Mouse (Mus musculus): Measurements from ENCODE around the gene Tmem35b. TPM values are rescaled to one million over a fixed set of nuclear protein-coding genes. Genes with fewer than 3 reads are reported as not detected.

The Tmem35b gene
- polyA plus RNA-seq, 1 experiment from 2014 or later: 13.3 TPM

GRCm38 (mm10) chr4:127168914-127169345, 45.4 kb downstream of the Tmem35b start, which contains the start of gene Dlgap3:
Gene Dlgap3, plus strand, starts transcription at chr4:127169204.
- 0% methylated on average over 35 of the region's 67 CpGs for WGBS
- ATAC-seq (replicated peaks; ENCODE audit: insufficient number of reproducible peaks, low FRiP score, low TSS enrichment, low read depth) (peak; percentile 31), DNase-seq (ENCODE audit: low spot score) (peak; percentile 54)
- Histone ChIP-seq H3K9ac (replicated peaks; ENCODE audit: low read length) (peak within 1 kb of the TSS; percentile 56), H3K4me1 (ENCODE audit: control insufficient read depth, insufficient read depth, low read length) (peaks cover 9% of the 10 kb centered on the region), H3K9me3 (replicated peaks; ENCODE audit: control insufficient read depth, low read length) (no peaks in the 10 kb centered on the region), H3K4me3 (ENCODE audit: low read depth, low read length) (peak within 1 kb of the TSS; percentile 53), H3K27ac (replicated peaks; ENCODE audit: low read depth, low read length) (no peak within 1 kb of the TSS), H3K4me2 (ENCODE audit: low read depth, low read length) (peak within 1 kb of the TSS; percentile 97), H3K27me3 (ENCODE audit: control insufficient read depth, insufficient read depth, low read length) (peaks cover 41% of the 10 kb centered on the region), H3K36me3 (replicated peaks; ENCODE audit: control insufficient read depth, insufficient read depth, low read depth, low read length) (no peaks in the 10 kb centered on the region)

GRCm38 (mm10) chr4:127169346-127170221, 46.1 kb downstream of the Tmem35b start:
- H3K9ac ChIP-seq (replicated peaks; ENCODE audit: low read length): peak overlapping the region; percentile 56
- peak overlapping the region; percentile 53 for H3K4me3 ChIP-seq (ENCODE audit: low read depth, low read length)
- no peak overlapping the region for H3K27ac ChIP-seq (replicated peaks; ENCODE audit: low read depth, low read length)
- WGBS: 1% methylated on average over 48 of the region's 51 CpGs
- peak; percentile 2 for DNase-seq (ENCODE audit: low spot score)
- no peaks in the 10 kb centered on the region for H3K36me3 ChIP-seq (replicated peaks; ENCODE audit: control insufficient read depth, insufficient read depth, low read depth, low read length)
- peak overlapping the region; percentile 97 for H3K4me2 ChIP-seq (ENCODE audit: low read depth, low read length)
- peaks cover 41% of the 10 kb centered on the region for H3K27me3 ChIP-seq (ENCODE audit: control insufficient read depth, insufficient read depth, low read length)
- H3K4me1 ChIP-seq (ENCODE audit: control insufficient read depth, insufficient read depth, low read length): peaks cover 9% of the 10 kb centered on the region
- no peaks in the 10 kb centered on the region for H3K9me3 ChIP-seq (replicated peaks; ENCODE audit: control insufficient read depth, low read length)
- ATAC-seq (replicated peaks; ENCODE audit: insufficient number of reproducible peaks, low FRiP score, low TSS enrichment, low read depth): peak; percentile 40; the same call in 1 of the 2 replicates

GRCm38 (mm10) chr4:127170866-127171265, 47.4 kb downstream of the Tmem35b start:
- ATAC-seq (replicated peaks; ENCODE audit: insufficient number of reproducible peaks, low FRiP score, low TSS enrichment, low read depth): no peak
- Histone ChIP-seq H3K4me3 (ENCODE audit: low read depth, low read length) (no peak overlapping the region), H3K36me3 (replicated peaks; ENCODE audit: control insufficient read depth, insufficient read depth, low read depth, low read length) (no peaks in the 10 kb centered on the region), H3K4me1 (ENCODE audit: control insufficient read depth, insufficient read depth, low read length) (peaks cover 9% of the 10 kb centered on the region), H3K9me3 (replicated peaks; ENCODE audit: control insufficient read depth, low read length) (no peaks in the 10 kb centered on the region), H3K9ac (replicated peaks; ENCODE audit: low read length) (no peak overlapping the region), H3K4me2 (ENCODE audit: low read depth, low read length) (no peak overlapping the region), H3K27ac (replicated peaks; ENCODE audit: low read depth, low read length) (no peak overlapping the region), H3K27me3 (ENCODE audit: control insufficient read depth, insufficient read depth, low read length) (peaks cover 41% of the 10 kb centered on the region)
- DNase-seq (ENCODE audit: low spot score): no peak
- 38% methylated on average over 5 of the region's 5 CpGs for WGBS

GRCm38 (mm10) chr4:127171341-127171905, 47.9 kb downstream of the Tmem35b start:
- 56% methylated on average over 4 of the region's 4 CpGs for WGBS
- DNase-seq (ENCODE audit: low spot score) (no peak), ATAC-seq (replicated peaks; ENCODE audit: insufficient number of reproducible peaks, low FRiP score, low TSS enrichment, low read depth) (no peak)
- H3K4me3 ChIP-seq (ENCODE audit: low read depth, low read length): no peak overlapping the region
- H3K9me3 ChIP-seq (replicated peaks; ENCODE audit: control insufficient read depth, low read length): no peaks in the 10 kb centered on the region
- peaks cover 9% of the 10 kb centered on the region for H3K4me1 ChIP-seq (ENCODE audit: control insufficient read depth, insufficient read depth, low read length)
- peaks cover 41% of the 10 kb centered on the region for H3K27me3 ChIP-seq (ENCODE audit: control insufficient read depth, insufficient read depth, low read length)
- no peak overlapping the region for H3K4me2 ChIP-seq (ENCODE audit: low read depth, low read length)
- no peak overlapping the region for H3K9ac ChIP-seq (replicated peaks; ENCODE audit: low read length)
- H3K36me3 ChIP-seq (replicated peaks; ENCODE audit: control insufficient read depth, insufficient read depth, low read depth, low read length): no peaks in the 10 kb centered on the region
- no peak overlapping the region for H3K27ac ChIP-seq (replicated peaks; ENCODE audit: low read depth, low read length)

- Histone ChIP-seq H3K4me1 (ENCODE audit: control insufficient read depth, insufficient read depth, low read length) (peaks cover 9% of the 10 kb centered on the region), H3K27me3 (ENCODE audit: control insufficient read depth, insufficient read depth, low read length) (peaks cover 38% of the 10 kb centered on the region), H3K4me2 (ENCODE audit: low read depth, low read length) (no peak overlapping the region), H3K27ac (replicated peaks; ENCODE audit: low read depth, low read length) (no peak overlapping the region), H3K4me3 (ENCODE audit: low read depth, low read length) (no peak overlapping the region), H3K9ac (replicated peaks; ENCODE audit: low read length) (no peak overlapping the region), H3K36me3 (replicated peaks; ENCODE audit: control insufficient read depth, insufficient read depth, low read depth, low read length) (no peaks in the 10 kb centered on the region), H3K9me3 (replicated peaks; ENCODE audit: control insufficient read depth, low read length) (no peaks in the 10 kb centered on the region)
- WGBS: 22% methylated on average over 7 of the region's 7 CpGs
- ATAC-seq (replicated peaks; ENCODE audit: insufficient number of reproducible peaks, low FRiP score, low TSS enrichment, low read depth) (no peak), DNase-seq (ENCODE audit: low spot score) (no peak)
Observed at GRCm38 (mm10) chr4:127172119-127172518, 48.6 kb downstream of the Tmem35b start.

GRCm38 (mm10) chr4:127172614-127173013, 49.1 kb downstream of the Tmem35b start:
- H3K4me1 ChIP-seq (ENCODE audit: control insufficient read depth, insufficient read depth, low read length): peaks cover 9% of the 10 kb centered on the region
- no peak overlapping the region for H3K4me3 ChIP-seq (ENCODE audit: low read depth, low read length)
- 66% methylated on average over 4 of the region's 4 CpGs for whole genome bisulfite sequencing
- H3K9ac ChIP-seq (replicated peaks; ENCODE audit: low read length): no peak overlapping the region
- H3K4me2 ChIP-seq (ENCODE audit: low read depth, low read length): no peak overlapping the region
- peaks cover 37% of the 10 kb centered on the region for H3K27me3 ChIP-seq (ENCODE audit: control insufficient read depth, insufficient read depth, low read length)
- H3K9me3 ChIP-seq (replicated peaks; ENCODE audit: control insufficient read depth, low read length): no peaks in the 10 kb centered on the region
- no peaks in the 10 kb centered on the region for H3K36me3 ChIP-seq (replicated peaks; ENCODE audit: control insufficient read depth, insufficient read depth, low read depth, low read length)
- no peak overlapping the region for H3K27ac ChIP-seq (replicated peaks; ENCODE audit: low read depth, low read length)
- DNase-seq (ENCODE audit: low spot score) (no peak), ATAC-seq (replicated peaks; ENCODE audit: insufficient number of reproducible peaks, low FRiP score, low TSS enrichment, low read depth) (no peak)

GRCm38 (mm10) chr4:127173461-127173860, 50.0 kb downstream of the Tmem35b start:
- H3K36me3 ChIP-seq (replicated peaks; ENCODE audit: control insufficient read depth, insufficient read depth, low read depth, low read length): no peaks in the 10 kb centered on the region
- no peak overlapping the region for H3K9ac ChIP-seq (replicated peaks; ENCODE audit: low read length)
- H3K27me3 ChIP-seq (ENCODE audit: control insufficient read depth, insufficient read depth, low read length): peaks cover 29% of the 10 kb centered on the region
- ATAC-seq (replicated peaks; ENCODE audit: insufficient number of reproducible peaks, low FRiP score, low TSS enrichment, low read depth): no peak
- 2% methylated on average over 8 of the region's 8 CpGs for WGBS
- H3K4me2 ChIP-seq (ENCODE audit: low read depth, low read length): no peak overlapping the region
- H3K4me1 ChIP-seq (ENCODE audit: control insufficient read depth, insufficient read depth, low read length): peaks cover 5% of the 10 kb centered on the region
- H3K9me3 ChIP-seq (replicated peaks; ENCODE audit: control insufficient read depth, low read length): no peaks in the 10 kb centered on the region
- no peak overlapping the region for H3K27ac ChIP-seq (replicated peaks; ENCODE audit: low read depth, low read length)
- peak; percentile 89 for DNase-seq (ENCODE audit: low spot score)
- H3K4me3 ChIP-seq (ENCODE audit: low read depth, low read length): no peak overlapping the region
